ENCODE assay signal across 8 mouse cellular contexts in the genomic region with DNA sequence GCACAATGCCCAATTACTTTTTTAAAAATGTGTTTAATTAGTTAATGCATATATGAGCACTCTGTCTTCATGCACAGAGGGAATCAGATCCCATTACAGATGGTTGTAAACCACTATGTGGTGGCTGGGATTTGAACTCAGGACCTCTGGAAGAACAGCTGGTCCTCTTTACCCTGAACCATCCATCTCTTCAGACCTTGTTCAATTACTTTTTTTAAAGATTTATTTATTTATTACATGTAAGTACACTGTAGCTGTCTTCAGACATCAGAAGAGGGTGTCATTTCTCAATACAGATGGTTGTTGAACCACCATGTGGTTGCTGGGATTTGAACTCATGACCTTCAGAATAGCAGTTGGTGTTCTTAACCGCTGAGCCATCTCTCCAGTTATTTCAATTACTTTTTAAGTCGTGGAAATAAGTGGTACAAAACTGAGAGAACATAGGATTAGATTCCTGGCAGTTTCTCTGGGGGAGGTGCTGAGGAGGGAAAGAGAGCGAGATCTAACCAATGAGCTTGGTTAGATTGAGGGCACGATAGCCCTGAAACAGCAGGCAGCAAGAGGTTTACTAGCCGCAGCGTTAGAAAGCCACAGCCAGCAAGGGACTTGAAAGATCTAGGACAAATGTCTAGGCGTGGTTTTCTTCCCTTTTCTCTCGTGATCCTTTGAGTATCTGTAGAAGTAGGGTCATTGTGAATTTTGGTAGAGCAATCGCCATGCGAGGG. TPM values are rescaled to one million over a fixed set of nuclear protein-coding genes. Genes with fewer than 3 reads are reported as not detected.
DNase-seq lines count a peak whose midpoint lies in the region; ATAC-seq and TF ChIP-seq lines count a peak whose summit lies in the region.

No protein-coding gene starts in this region.

- no peak for TF ChIP-seq CTCF in E14TG2a.4 (conservative IDR thresholded peaks at IDR 0.05; ENCODE audit: low read length)

- peak overlapping the region; percentile 36 for H3K9ac ChIP-seq in heart, embryonic 14.5 days (ENCODE audit: low read length)
- H3K9ac ChIP-seq in liver, embryonic 12.5 days: peak overlapping the region; percentile 55
- peak overlapping the region; percentile 58 for H3K9ac ChIP-seq in stomach, embryonic 16.5 days (ENCODE audit: low read length)

- H3K27me3 ChIP-seq in heart, embryonic 14.5 days (ENCODE audit: control insufficient read depth, insufficient read depth, low read length): no peaks in the 10 kb centered on the region
- H3K27me3 ChIP-seq in E14TG2a.4 (ENCODE audit: insufficient read depth, low read length): no peaks in the 10 kb centered on the region
- no peaks in the 10 kb centered on the region for H3K27me3 ChIP-seq in forebrain, embryonic 10.5 days (ENCODE audit: poor library complexity, severe bottlenecking)
- no peaks in the 10 kb centered on the region for H3K27me3 ChIP-seq in liver, embryonic 12.5 days (replicated peaks)
- no peaks in the 10 kb centered on the region for H3K27me3 ChIP-seq in stomach, embryonic 16.5 days (ENCODE audit: control insufficient read depth, insufficient read depth, low read length)

- H3K4me1 ChIP-seq in heart, embryonic 14.5 days (ENCODE audit: control insufficient read depth in 2 of 2, insufficient read depth in 2 of 2, low read length in 2 of 2): peaks cover 8 to 18% of the 10 kb centered on the region in 2 experiments
- peaks cover 50% of the 10 kb centered on the region for H3K4me1 ChIP-seq in E14TG2a.4 (replicated peaks; ENCODE audit: low read depth, low read length)
- peaks cover 49% of the 10 kb centered on the region for H3K4me1 ChIP-seq in forebrain, embryonic 10.5 days
- H3K4me1 ChIP-seq in liver, embryonic 12.5 days: peaks cover 64% of the 10 kb centered on the region
- H3K4me1 ChIP-seq in stomach, embryonic 16.5 days (ENCODE audit: control insufficient read depth, insufficient read depth, low read length): peaks cover 28% of the 10 kb centered on the region

- ATAC-seq in heart, embryonic 14.5 days (ENCODE audit: insufficient number of reproducible peaks, insufficient read depth, low FRiP score, low read depth): no peak
- peak; percentile 11; the same call in 1 of the 2 replicates for ATAC-seq in liver, embryonic 12.5 days
- no peak for ATAC-seq in stomach, embryonic 16.5 days (ENCODE audit: insufficient read depth, low FRiP score)
- ATAC-seq in cerebellum, adult (ENCODE audit: insufficient number of reproducible peaks, low FRiP score, low TSS enrichment): no peak

- peak overlapping the region; percentile 74 for H3K4me2 ChIP-seq in heart, embryonic 14.5 days (ENCODE audit: low read length)
- peak overlapping the region; percentile 76 for H3K4me2 ChIP-seq in liver, embryonic 12.5 days
- H3K4me2 ChIP-seq in stomach, embryonic 16.5 days (ENCODE audit: low read depth, low read length): peak overlapping the region; percentile 61

- DNase-seq in heart, postnatal 10 days: no peak
- no peak for DNase-seq in forebrain, embryonic 10.5 days (ENCODE audit: extremely low spot score, low spot score)
- no peak for DNase-seq in adrenal gland, postnatal 25 days

- intact Hi-C loops in heart, postnatal 10 days (cut with DNase I): no loop called here

- 13% methylated on average over 10 of the region's 10 CpGs for WGBS in heart, embryonic 14.5 days
- WGBS in forebrain, embryonic 10.5 days: 11% methylated on average over 10 of the region's 10 CpGs
- WGBS in liver, embryonic 12.5 days (ENCODE audit: insufficient replicate concordance): 9% methylated on average over 10 of the region's 10 CpGs
- WGBS in stomach, embryonic 16.5 days: 11% methylated on average over 10 of the region's 10 CpGs

- H3K27ac ChIP-seq in heart, embryonic 14.5 days (replicated peaks in 1 of 2; ENCODE audit: control insufficient read depth in 1 of 2, insufficient read depth in 1 of 2, low read depth in 2 of 2, low read length in 2 of 2): peak overlapping the region; percentile 76 to 93
- H3K27ac ChIP-seq in forebrain, embryonic 10.5 days: peak overlapping the region; percentile 93
- H3K27ac ChIP-seq in liver, embryonic 12.5 days: peak overlapping the region; percentile 99
- peak overlapping the region; percentile 95 for H3K27ac ChIP-seq in stomach, embryonic 16.5 days (ENCODE audit: low read length)

- peak overlapping the region; percentile 63 to 86 for H3K4me3 ChIP-seq in heart, embryonic 14.5 days (ENCODE audit: control insufficient read depth in 1 of 2, insufficient read depth in 1 of 2, low read depth in 1 of 2, low read length in 2 of 2)
- peak overlapping the region; percentile 91 for H3K4me3 ChIP-seq in E14TG2a.4 (replicated peaks; ENCODE audit: low read length)
- H3K4me3 ChIP-seq in forebrain, embryonic 10.5 days: peak overlapping the region; percentile 79
- peak overlapping the region; percentile 76 for H3K4me3 ChIP-seq in liver, embryonic 12.5 days
- H3K4me3 ChIP-seq in stomach, embryonic 16.5 days (replicated peaks; ENCODE audit: low read length): peak overlapping the region; percentile 76

- H3K9me3 ChIP-seq in heart, embryonic 14.5 days (ENCODE audit: control insufficient read depth, low read length): no peaks in the 10 kb centered on the region
- H3K9me3 ChIP-seq in E14TG2a.4 (ENCODE audit: low read length): peaks cover 6% of the 10 kb centered on the region
- H3K9me3 ChIP-seq in forebrain, embryonic 10.5 days: no peaks in the 10 kb centered on the region
- no peaks in the 10 kb centered on the region for H3K9me3 ChIP-seq in liver, embryonic 12.5 days (replicated peaks)
- H3K9me3 ChIP-seq in stomach, embryonic 16.5 days (replicated peaks; ENCODE audit: control insufficient read depth, low read length): no peaks in the 10 kb centered on the region

- peaks cover 23% of the 10 kb centered on the region for H3K36me3 ChIP-seq in heart, embryonic 14.5 days (ENCODE audit: control insufficient read depth, insufficient read depth, low read length)
- H3K36me3 ChIP-seq in E14TG2a.4 (ENCODE audit: insufficient read depth, low read length): peaks cover 18% of the 10 kb centered on the region
- peaks cover 27% of the 10 kb centered on the region for H3K36me3 ChIP-seq in forebrain, embryonic 10.5 days (replicated peaks)
- H3K36me3 ChIP-seq in liver, embryonic 12.5 days: peaks cover 27% of the 10 kb centered on the region
- peaks cover 7% of the 10 kb centered on the region; the same call in 1 of the 2 replicates for H3K36me3 ChIP-seq in stomach, embryonic 16.5 days (ENCODE audit: control insufficient read depth, insufficient read depth, low read length)

RNA-seq across cellular contexts. Expression of gene Casp9, which starts 0.7 kb away (rescaled TPM):
- 15.2 and 15.4 TPM in 2 replicates for polyA plus RNA-seq in heart, embryonic 14.5 days (2014; fragmentation: Nextera tagmentation; extraction: Ambion mirVana)
- total RNA-seq in heart, postnatal 10 days (2021): 10 to 100 TPM; 10.5 to 12.4 TPM
- polyA plus RNA-seq in forebrain, embryonic 10.5 days (2016; fragmentation: Nextera tagmentation; extraction: Ambion mirVana): 23.4 and 24.8 TPM in 2 replicates
- polyA plus RNA-seq in liver, embryonic 12.5 days (2016; fragmentation: Nextera tagmentation; extraction: Ambion mirVana): 13.5 and 14.5 TPM in 2 replicates
- 23.7 and 25.8 TPM in 2 replicates for polyA plus RNA-seq in stomach, embryonic 16.5 days (2015; fragmentation: Nextera tagmentation; extraction: Ambion mirVana)
- total RNA-seq in adrenal gland, postnatal 25 days (2021): 21.3 and 32.3 TPM in 2 replicates

RNA-seq across cellular contexts. Expression of gene Dnajc16, which starts 2.0 kb away (rescaled TPM):
- 3.6 and 4.4 TPM in 2 replicates for polyA plus RNA-seq in heart, embryonic 14.5 days (2014; fragmentation: Nextera tagmentation; extraction: Ambion mirVana)
- total RNA-seq in heart, postnatal 10 days (2021): 10 to 100 TPM; 17.6 to 18.0 TPM
- 4.8 TPM in 2 replicates for polyA plus RNA-seq in forebrain, embryonic 10.5 days (2016; fragmentation: Nextera tagmentation; extraction: Ambion mirVana)
- 3.1 and 3.2 TPM in 2 replicates for polyA plus RNA-seq in liver, embryonic 12.5 days (2016; fragmentation: Nextera tagmentation; extraction: Ambion mirVana)
- polyA plus RNA-seq in stomach, embryonic 16.5 days (2015; fragmentation: Nextera tagmentation; extraction: Ambion mirVana): 4.5 and 4.7 TPM in 2 replicates
- total RNA-seq in adrenal gland, postnatal 25 days (2021): 25.3 and 32.2 TPM in 2 replicates

RNA-seq across cellular contexts. Expression of gene Cela2a, which starts 33.2 kb away (rescaled TPM):
- polyA plus RNA-seq in heart, embryonic 14.5 days (2014; fragmentation: Nextera tagmentation; extraction: Ambion mirVana): not detected in 2 replicates
- under 1 TPM in 1 of 2 experiments, not detected in 1; 0.87 TPM for total RNA-seq in heart, postnatal 10 days (2021)
- not detected in 2 replicates for polyA plus RNA-seq in forebrain, embryonic 10.5 days (2016; fragmentation: Nextera tagmentation; extraction: Ambion mirVana)
- polyA plus RNA-seq in liver, embryonic 12.5 days (2016; fragmentation: Nextera tagmentation; extraction: Ambion mirVana): not detected in 2 replicates
- 754 and 1,267 TPM in 2 replicates for polyA plus RNA-seq in stomach, embryonic 16.5 days (2015; fragmentation: Nextera tagmentation; extraction: Ambion mirVana)
- total RNA-seq in adrenal gland, postnatal 25 days (2021): 0.52 TPM in 1 of 2 replicates, not detected in the other

RNA-seq across cellular contexts. Expression of gene Agmat, which starts 46.2 kb away (rescaled TPM):
- polyA plus RNA-seq in heart, embryonic 14.5 days (2014; fragmentation: Nextera tagmentation; extraction: Ambion mirVana): 1.1 and 1.4 TPM in 2 replicates
- under 1 TPM; 0.48 to 0.79 TPM for total RNA-seq in heart, postnatal 10 days (2021)
- polyA plus RNA-seq in forebrain, embryonic 10.5 days (2016; fragmentation: Nextera tagmentation; extraction: Ambion mirVana): not detected in 2 replicates
- 16.0 and 16.3 TPM in 2 replicates for polyA plus RNA-seq in liver, embryonic 12.5 days (2016; fragmentation: Nextera tagmentation; extraction: Ambion mirVana)
- polyA plus RNA-seq in stomach, embryonic 16.5 days (2015; fragmentation: Nextera tagmentation; extraction: Ambion mirVana): 5.8 and 8.0 TPM in 2 replicates
- 45.1 and 50.4 TPM in 2 replicates for total RNA-seq in adrenal gland, postnatal 25 days (2021)

RNA-seq across cellular contexts. Expression of gene Ctrc, which starts 53.4 kb away (rescaled TPM):
- not detected in 2 replicates for polyA plus RNA-seq in heart, embryonic 14.5 days (2014; fragmentation: Nextera tagmentation; extraction: Ambion mirVana)
- total RNA-seq in heart, postnatal 10 days (2021): not detected
- polyA plus RNA-seq in forebrain, embryonic 10.5 days (2016; fragmentation: Nextera tagmentation; extraction: Ambion mirVana): not detected in 2 replicates
- polyA plus RNA-seq in liver, embryonic 12.5 days (2016; fragmentation: Nextera tagmentation; extraction: Ambion mirVana): not detected in 2 replicates
- 0.18 and 0.67 TPM in 2 replicates for polyA plus RNA-seq in stomach, embryonic 16.5 days (2015; fragmentation: Nextera tagmentation; extraction: Ambion mirVana)
- not detected in 2 replicates for total RNA-seq in adrenal gland, postnatal 25 days (2021)

Comparison
In these comparisons a context has a peak if more than half of its experiments do, and no peak if none do; other contexts are left out.
1. RNA of gene Cela2a, which starts 33.2 kb away (polyA plus RNA-seq): 754 to 1,267 TPM in stomach, embryonic 16.5 days; not detected in heart, embryonic 14.5 days, not detected in forebrain, embryonic 10.5 days and not detected in liver, embryonic 12.5 days; every median in the first group is over 100 times any median in the second.
2. Peak in every context shown above with its lines, with median percentiles within 50 percentile points of each other: H3K27ac ChIP-seq, H3K4me2 ChIP-seq, H3K4me3 ChIP-seq and H3K9ac ChIP-seq.